Comparison of ENCODE assay signal across 9 mouse cellular contexts in the genomic region with DNA sequence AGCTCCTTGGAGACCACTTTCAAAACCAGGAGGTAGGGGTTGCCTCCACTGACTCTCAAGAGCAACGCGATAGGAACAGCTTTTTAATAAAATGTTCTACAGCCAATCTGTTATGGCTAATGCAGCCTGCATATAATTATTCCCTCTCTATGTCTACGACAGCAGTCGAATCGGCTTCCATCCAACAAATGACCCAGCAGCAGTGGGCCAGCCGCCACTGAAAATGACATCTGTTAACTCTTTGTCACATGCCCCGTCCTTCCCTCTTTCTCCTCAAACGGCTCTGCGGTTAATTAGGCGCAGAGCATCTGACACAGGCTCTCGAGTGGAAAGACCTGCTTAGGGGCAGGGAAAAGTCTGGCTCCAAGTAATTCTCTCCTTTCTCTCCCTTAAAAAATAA. TPM values are rescaled to one million over a fixed set of nuclear protein-coding genes. Genes with fewer than 3 reads are reported as not detected.
DNase-seq lines count a peak whose midpoint lies in the region; ATAC-seq and TF ChIP-seq lines count a peak whose summit lies in the region.
"Had no signal": no experiment of that assay in that cellular context is flagged by ENCODE, and none has a peak within 500 bp of the region (broad histone marks: within the 10 kb centered on the region; RNA-seq: fewer than 3 reads in every experiment).

No protein-coding gene starts in this region.

- TF ChIP-seq CTCF in brain, embryonic 14.5 days (IDR thresholded peaks at IDR 0.05; ENCODE audit: borderline replicate concordance, extremely low read depth, insufficient read depth, insufficient read length), result no peak
- no peak for TF ChIP-seq CTCF in forebrain, postnatal 0 days (IDR thresholded peaks at IDR 0.05; ENCODE audit: low read depth)

- ATAC-seq in forebrain, postnatal 0 days, result peak; percentile 45; the same call in 1 of the 2 replicates
- ATAC-seq in limb, embryonic 15.5 days (ENCODE audit: insufficient number of reproducible peaks, low FRiP score, low TSS enrichment, low read depth), result no peak
- ATAC-seq in activated CD4-positive, CD25-positive, alpha-beta regulatory T cell, adult 4 months, result no peak

- no peaks in the 10 kb centered on the region for H3K27me3 ChIP-seq in forebrain, postnatal 0 days (ENCODE audit: insufficient read depth, low read length)
- H3K27me3 ChIP-seq in limb, embryonic 15.5 days, result no peaks in the 10 kb centered on the region
- H3K27me3 ChIP-seq: liver, embryonic 15.5 days had no signal

- H3K4me2 ChIP-seq in forebrain, postnatal 0 days (ENCODE audit: low read depth), result no peak overlapping the region; the same call in 1 of the 2 replicates
- H3K4me2 ChIP-seq in limb, embryonic 15.5 days, result peak overlapping the region; percentile 14; the same call in 1 of the 2 replicates
- H3K4me2 ChIP-seq: liver, embryonic 15.5 days had no signal

- no peaks in the 10 kb centered on the region for H3K36me3 ChIP-seq in forebrain, postnatal 0 days (ENCODE audit: insufficient read depth)
- H3K36me3 ChIP-seq in limb, embryonic 15.5 days, result no peaks in the 10 kb centered on the region
- H3K36me3 ChIP-seq: liver, embryonic 15.5 days had no signal

- peaks cover 6% of the 10 kb centered on the region; the same call in 1 of the 2 replicates for H3K4me1 ChIP-seq in forebrain, postnatal 0 days (ENCODE audit: insufficient read depth)
- H3K4me1 ChIP-seq in limb, embryonic 15.5 days, result peaks cover 35% of the 10 kb centered on the region
- H3K4me1 ChIP-seq: liver, embryonic 15.5 days had no signal

- no peak overlapping the region for H3K27ac ChIP-seq in forebrain, postnatal 0 days (ENCODE audit: low read depth, low read length)
- H3K27ac ChIP-seq in limb, embryonic 15.5 days, result peak overlapping the region; percentile 74
- H3K27ac ChIP-seq: liver, embryonic 15.5 days had no signal

- no peak overlapping the region for H3K4me3 ChIP-seq in forebrain, postnatal 0 days (ENCODE audit: low read depth, low read length)
- no peak overlapping the region for H3K4me3 ChIP-seq in limb, embryonic 15.5 days
- H3K4me3 ChIP-seq: liver, embryonic 15.5 days had no signal

- DNase-seq in gastrocnemius, postnatal 10 days, result peak; percentile 29
- DNase-seq in gastrocnemius, adult 18-20 months (ENCODE audit: low spot score), result no peak
- DNase-seq in brain, embryonic 14.5 days (ENCODE audit: low read depth), result peak; percentile 93
- DNase-seq in forebrain, postnatal 0 days, result peak; percentile 64
- no peak for DNase-seq in left cerebral cortex, adult 9 months (ENCODE audit: low spot score in 2 of 2)
- DNase-seq in left cerebral cortex, adult 18-20 months (ENCODE audit: low spot score in 2 of 2), result no peak

- no peak overlapping the region for H3K9ac ChIP-seq in forebrain, postnatal 0 days
- no peak overlapping the region for H3K9ac ChIP-seq in limb, embryonic 15.5 days
- H3K9ac ChIP-seq: liver, embryonic 15.5 days had no signal

- H3K9me3 ChIP-seq in forebrain, postnatal 0 days (ENCODE audit: low read length), result no peaks in the 10 kb centered on the region
- no peaks in the 10 kb centered on the region for H3K9me3 ChIP-seq in limb, embryonic 15.5 days
- H3K9me3 ChIP-seq: liver, embryonic 15.5 days had no signal

- 8% methylated on average over 11 of the region's 11 CpGs for WGBS in forebrain, postnatal 0 days
- WGBS in limb, embryonic 15.5 days, result 9% methylated on average over 11 of the region's 11 CpGs

- no peak for TF ChIP-seq POLR2A in brain, embryonic 14.5 days (IDR thresholded peaks at IDR 0.05; ENCODE audit: borderline replicate concordance, extremely low read depth, insufficient read depth, insufficient read length, poor library complexity, severe bottlenecking)

RNA-seq across cellular contexts. Expression of gene Kctd15, which starts 49.8 kb away (rescaled TPM):
- 10 to 100 TPM; 37.0 to 37.2 TPM for total RNA-seq in gastrocnemius, postnatal 10 days (2021)
- 10 to 100 TPM; 45.8 to 49.0 TPM for total RNA-seq in gastrocnemius, adult 18-20 months (2021)
- 99.9 and 119 TPM in 2 replicates for polyA plus RNA-seq in brain, embryonic 14.5 days (2012; rRNA removed)
- total RNA-seq in forebrain, postnatal 0 days (2014; rRNA removed), result 57.9 and 59.4 TPM in 2 replicates
- polyA plus RNA-seq in forebrain, postnatal 0 days (2015; fragmentation: Nextera tagmentation; extraction: Ambion mirVana), result 16.7 and 18.3 TPM in 2 replicates
- polyA plus RNA-seq in limb, embryonic 15.5 days (2015; fragmentation: Nextera tagmentation; extraction: Ambion mirVana), result 29.4 and 32.6 TPM in 2 replicates
- polyA plus RNA-seq in activated CD4-positive, CD25-positive, alpha-beta regulatory T cell, adult 4 months (2017; shearing (Covaris generic)), result not detected
- total RNA-seq in left cerebral cortex, adult 18-20 months (2021), result 10 to 100 TPM; 10.3 to 11.9 TPM

Comparison
In these comparisons a context has a peak if more than half of its experiments do, and no peak if none do; other contexts are left out.
1. DNase-seq: peak in gastrocnemius, postnatal 10 days (single experiment), brain, embryonic 14.5 days (single experiment) and forebrain, postnatal 0 days (single experiment); none in gastrocnemius, adult 18-20 months (single experiment), left cerebral cortex, adult 9 months (0 of 2) and left cerebral cortex, adult 18-20 months (0 of 2).